Mouse (Mus musculus) brain, embryonic 14.5 days (tissue): ENCODE results near the gene Saal1.

Experiments used
- CTCF ChIP-seq: fragments of 200-500 bp; IDR thresholded peaks from 2 replicates; pipeline ENCODE4 v1.5.1; 2012; ENCODE audit warnings: inconsistent platforms, mild to moderate bottlenecking, moderate library complexity, borderline replicate concordance; ENCODE audit not compliant: insufficient read depth, insufficient read length; ENCODE audit errors: extremely low read depth
- POLR2A ChIP-seq: fragments of 200-500 bp; IDR thresholded peaks from 2 replicates; pipeline ENCODE4 v1.6.1; 2012; ENCODE audit warnings: mild to moderate bottlenecking, inconsistent platforms, borderline replicate concordance; ENCODE audit not compliant: poor library complexity, insufficient read depth, insufficient read length, severe bottlenecking; ENCODE audit errors: extremely low read depth

- TF ChIP-seq CTCF (no peak), POLR2A (no peak)
These were observed 67.3 kb downstream of the Saal1 start for GRCm38 (mm10) chr7:46643172-46643571.
